In genomic region chr7:133576281-133576680, GRCm38 (mm10) we compare ENCODE assay signal across 26 mouse cellular contexts. TPM values are rescaled to one million over a fixed set of nuclear protein-coding genes. Genes with fewer than 3 reads are reported as not detected.
"Had no signal": no experiment of that assay in that cellular context is flagged by ENCODE, and none has a peak within 500 bp of the region (broad histone marks: within the 10 kb centered on the region; RNA-seq: fewer than 3 reads in every experiment).

No protein-coding gene starts in this region.

- DNase-seq: lung, adult 2 months; lung, postnatal 4 days; midbrain, embryonic 14.5 days; retina, postnatal 1 day; right cerebral cortex, adult 18-20 months; right cerebral cortex, postnatal 25 days; right cerebral cortex, postnatal 4 days; spleen, adult 18-20 months; thymus, adult 18-20 months; thymus, postnatal 14 days; thymus, postnatal 36 days had no signal

- H3K4me1 ChIP-seq: lung, embryonic 15.5 days; midbrain, embryonic 10.5 days; midbrain, embryonic 12.5 days; neural tube, embryonic 13.5 days had no signal

- H3K4me2 ChIP-seq: lung, embryonic 15.5 days; midbrain, embryonic 12.5 days; neural tube, embryonic 13.5 days; neural tube, embryonic 15.5 days had no signal

- H3K9me3 ChIP-seq: lung, embryonic 15.5 days; midbrain, embryonic 10.5 days; midbrain, embryonic 12.5 days; neural tube, embryonic 13.5 days; neural tube, embryonic 15.5 days had no signal

- ATAC-seq: lung, postnatal 0 days; midbrain, embryonic 16.5 days had no signal

- H3K36me3 ChIP-seq: lung, embryonic 15.5 days; midbrain, embryonic 10.5 days; midbrain, embryonic 12.5 days; neural tube, embryonic 13.5 days; neural tube, embryonic 15.5 days had no signal

- H3K27me3 ChIP-seq: lung, embryonic 15.5 days; midbrain, embryonic 12.5 days; neural tube, embryonic 13.5 days; neural tube, embryonic 15.5 days had no signal

- H3K27ac ChIP-seq: lung, embryonic 15.5 days; midbrain, embryonic 10.5 days; midbrain, embryonic 12.5 days; neural tube, embryonic 13.5 days; neural tube, embryonic 15.5 days had no signal

- H3K9ac ChIP-seq: lung, embryonic 15.5 days; midbrain, embryonic 12.5 days; neural tube, embryonic 13.5 days; neural tube, embryonic 15.5 days had no signal

- H3K4me3 ChIP-seq: lung, embryonic 15.5 days; midbrain, embryonic 10.5 days; midbrain, embryonic 12.5 days; myocyte; neural tube, embryonic 13.5 days; neural tube, embryonic 15.5 days had no signal

RNA-seq across cellular contexts. Expression of gene Tex36, which starts 25.7 kb away (rescaled TPM):
- total RNA-seq: megakaryocyte, adult 5-6 weeks; megakaryocyte-erythroid progenitor cell, adult 5-6 weeks had no signal
- polyA plus RNA-seq: lung, adult 2 months; lung, embryonic 15.5 days; lung, postnatal 0 days; midbrain, embryonic 10.5 days; midbrain, embryonic 12.5 days; midbrain, embryonic 14.5 days; midbrain, embryonic 16.5 days; myocyte; neural tube, embryonic 11.5 days; neural tube, embryonic 13.5 days; neural tube, embryonic 15.5 days; small intestine, adult 2 months; stomach, embryonic 14.5 days; stomach, embryonic 16.5 days; thymus, postnatal 0 days had no signal
